Mouse (Mus musculus) cerebellum, adult 2 months (tissue): ENCODE results near the gene Fbf1. TPM values are rescaled to one million over a fixed set of nuclear protein-coding genes. Genes with fewer than 3 reads are reported as not detected.

Experiments used
- DNase-seq, 2 experiments: peaks; one replicate each; pipeline ENCODE4 v3.0.0; 2021
- H3K27ac ChIP-seq: fragments of 200-500 bp; 2 replicates; pipeline ENCODE4 v1.5.1; 2012; ENCODE audit warnings: low read length, control low read depth, inconsistent platforms; ENCODE audit not compliant: insufficient read depth
- H3K27me3 ChIP-seq: fragments of 200-500 bp; 2 replicates; pipeline ENCODE4 v1.6.1; 2012; ENCODE audit warnings: inconsistent platforms, mild to moderate bottlenecking, low read length, moderate library complexity; ENCODE audit not compliant: control insufficient read depth, insufficient read depth
- H3K4me1 ChIP-seq: fragments of 200-500 bp; 2 replicates; pipeline ENCODE4 v1.6.1; 2011; ENCODE audit warnings: low read length; ENCODE audit not compliant: control insufficient read depth, insufficient read depth
- H3K4me3 ChIP-seq: fragments of 200-500 bp; replicated peaks from 2 replicates; pipeline ENCODE3; 2011; ENCODE audit warnings: mild to moderate bottlenecking, low read depth, low read length, control low read depth; ENCODE audit not compliant: insufficient read depth
- CTCF ChIP-seq: fragments of 200-500 bp; IDR thresholded peaks from 2 replicates; pipeline ENCODE4 v1.5.1; 2011; ENCODE audit warnings: low read depth, mild to moderate bottlenecking, control low read depth, low read length, moderate library complexity, borderline replicate concordance; ENCODE audit not compliant: insufficient read depth
- POLR2A ChIP-seq: fragments of 200-500 bp; IDR thresholded peaks from 2 replicates; pipeline ENCODE4 v1.6.1; 2011; ENCODE audit warnings: low read length, control low read depth, borderline replicate concordance; ENCODE audit not compliant: insufficient read depth
- WGBS: fragments of 180-500 bp; shearing (Covaris S2); methylation state at CpG from one replicate; pipeline ENCODE4 v1.1.7; 2018; 5-methylcytosine and 5-hydroxymethylcytosine counted together
- polyA plus RNA-seq: library from polyadenylated mRNA; depleted of rRNA; stranded (reverse); fragments of >200 nt; gene quantifications from 2 replicates; pipeline ENCODE4 v1.2.3, GENCODE M21; 2012; rRNA removed

Fbf1 gene
- polyA plus RNA-seq: 81.1 and 83.0 TPM in 2 replicates

- peak; percentile 96 to 98 for DNase-seq
- Histone ChIP-seq H3K27me3 (no peaks in the 10 kb centered on the region), H3K4me3 (peak within 1 kb of the TSS; percentile 76), H3K27ac (peak within 1 kb of the TSS; percentile 28; the same call in 1 of the 2 replicates), H3K4me1 (peaks cover 3% of the 10 kb centered on the region)
- TF ChIP-seq CTCF: no peak
- peak; percentile 89 for TF ChIP-seq POLR2A
- WGBS: under 1% methylated on average over 40 of the region's 40 CpGs
Measured at GRCm38 (mm10) chr11:116167884-116168439, at the start of gene Fbf1. Gene Fbf1 (minus strand): TSS chr11:116168166.

GRCm38 (mm10) chr11:116216549-116216948 lies 48.6 kb upstream of the Fbf1 start:
- peaks cover 6% of the 10 kb centered on the region; the same call in 1 of the 2 replicates for H3K4me1 ChIP-seq
- TF ChIP-seq POLR2A (no peak), CTCF (no peak)
- no peak for DNase-seq
- H3K4me3 ChIP-seq: no peak overlapping the region
- no peaks in the 10 kb centered on the region for H3K27me3 ChIP-seq
- H3K27ac ChIP-seq: no peak overlapping the region
- WGBS: 82% methylated on average over 11 of the region's 11 CpGs

DNA sequence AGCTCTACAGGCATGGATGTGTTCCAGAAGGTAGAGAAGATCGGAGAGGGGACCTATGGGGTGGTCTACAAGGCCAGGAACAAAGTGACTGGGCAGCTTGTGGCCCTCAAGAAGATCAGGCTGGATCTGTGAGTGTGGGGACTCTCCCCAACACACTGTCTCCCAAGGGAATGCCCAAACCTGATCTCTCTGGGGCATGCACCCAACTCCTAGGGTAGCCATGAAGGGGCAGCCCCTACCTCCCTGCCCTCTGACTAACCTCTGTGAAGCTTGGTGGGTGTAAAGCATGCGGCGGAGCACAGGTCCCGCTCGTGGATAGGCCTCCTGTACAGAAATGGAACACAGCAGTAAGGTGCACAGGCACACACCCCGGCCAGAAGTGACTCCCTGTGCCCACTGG lies 48.0 kb upstream of the Fbf1 start:
- 94% methylated on average over 6 of the region's 6 CpGs for WGBS
- TF ChIP-seq CTCF (no peak), POLR2A (no peak)

GRCm38 (mm10) chr11:116215181-116215580 lies 47.2 kb upstream of the Fbf1 start:
- TF ChIP-seq CTCF (no peak), POLR2A (no peak)
- WGBS: 80% methylated on average over 7 of the region's 7 CpGs
- DNase-seq: no peak

More for the DNA sequence above, 48.0 kb upstream of the Fbf1 start:
- H3K4me1 ChIP-seq: peaks cover 6% of the 10 kb centered on the region; the same call in 1 of the 2 replicates
- no peaks in the 10 kb centered on the region for H3K27me3 ChIP-seq
- DNase-seq: no peak
- H3K27ac ChIP-seq: no peak overlapping the region
- H3K4me3 ChIP-seq: no peak overlapping the region

GRCm38 (mm10) chr11:116213877-116214510 lies 46.0 kb upstream of the Fbf1 start:
- WGBS: 85% methylated on average over 13 of the region's 13 CpGs

More at GRCm38 (mm10) chr11:116215181-116215580, 47.2 kb upstream of the Fbf1 start:
- no peaks in the 10 kb centered on the region for H3K27me3 ChIP-seq
- no peak overlapping the region for H3K4me3 ChIP-seq
- H3K27ac ChIP-seq: no peak overlapping the region
- peaks cover 6% of the 10 kb centered on the region; the same call in 1 of the 2 replicates for H3K4me1 ChIP-seq

DNA sequence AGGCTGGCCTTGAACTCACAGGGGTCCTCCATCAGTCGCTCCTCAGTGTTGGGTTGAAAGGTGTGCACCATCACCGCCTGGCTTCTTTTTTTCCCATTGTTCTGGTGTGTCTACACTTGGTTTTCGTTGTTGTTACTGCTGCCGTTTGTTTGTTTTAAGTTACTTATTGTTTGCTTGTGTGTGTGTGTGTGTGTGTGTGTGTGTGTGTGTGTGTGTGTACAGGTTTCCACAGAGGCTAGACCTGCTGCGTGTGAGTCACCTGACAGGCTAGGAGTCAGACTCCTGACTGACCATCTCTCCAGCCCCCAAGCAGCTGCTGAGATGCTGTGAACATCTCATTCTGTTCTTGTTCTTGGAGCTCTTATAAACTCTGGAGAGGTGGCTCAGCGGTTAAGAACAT lies 44.9 kb upstream of the Fbf1 start:
- no peak for DNase-seq
- H3K27me3 ChIP-seq: no peaks in the 10 kb centered on the region
- WGBS: 91% methylated on average over 6 of the region's 6 CpGs
- no peak for TF ChIP-seq CTCF
- TF ChIP-seq POLR2A: no peak
- no peaks in the 10 kb centered on the region for H3K4me1 ChIP-seq
- no peak overlapping the region for H3K27ac ChIP-seq
- H3K4me3 ChIP-seq: no peak overlapping the region

More at GRCm38 (mm10) chr11:116213877-116214510, 46.0 kb upstream of the Fbf1 start:
- Histone ChIP-seq H3K27me3 (no peaks in the 10 kb centered on the region), H3K4me1 (peaks cover 6% of the 10 kb centered on the region; the same call in 1 of the 2 replicates), H3K4me3 (no peak overlapping the region), H3K27ac (no peak overlapping the region)
- DNase-seq: no peak
- TF ChIP-seq POLR2A (no peak), CTCF (no peak)

DNA sequence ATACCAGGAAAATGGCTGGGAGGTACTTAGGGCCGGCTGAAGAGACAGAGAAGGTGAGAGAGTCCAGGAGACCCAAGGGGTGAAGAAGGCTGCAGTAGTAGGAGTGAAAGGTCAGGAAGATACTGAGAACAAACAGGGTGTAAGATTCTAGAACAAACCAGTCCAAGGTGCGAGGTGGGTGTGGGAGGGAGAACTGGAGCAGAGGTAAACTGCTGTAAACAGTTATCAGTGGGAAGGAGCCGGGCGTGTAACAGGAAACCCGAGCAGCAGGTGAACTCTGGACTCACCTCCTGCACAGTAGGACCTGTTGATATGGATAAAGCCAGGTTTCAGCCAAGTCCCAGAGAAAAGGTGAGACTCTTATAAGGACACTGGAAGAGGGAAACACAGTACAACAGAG lies 42.7 kb upstream of the Fbf1 start:
- no peak for DNase-seq
- H3K27ac ChIP-seq: no peak overlapping the region
- H3K27me3 ChIP-seq: no peaks in the 10 kb centered on the region
- 79% methylated on average over 5 of the region's 5 CpGs for whole genome bisulfite sequencing
- no peak overlapping the region for H3K4me3 ChIP-seq
- TF ChIP-seq POLR2A (no peak), CTCF (no peak)
- H3K4me1 ChIP-seq: no peaks in the 10 kb centered on the region

DNA sequence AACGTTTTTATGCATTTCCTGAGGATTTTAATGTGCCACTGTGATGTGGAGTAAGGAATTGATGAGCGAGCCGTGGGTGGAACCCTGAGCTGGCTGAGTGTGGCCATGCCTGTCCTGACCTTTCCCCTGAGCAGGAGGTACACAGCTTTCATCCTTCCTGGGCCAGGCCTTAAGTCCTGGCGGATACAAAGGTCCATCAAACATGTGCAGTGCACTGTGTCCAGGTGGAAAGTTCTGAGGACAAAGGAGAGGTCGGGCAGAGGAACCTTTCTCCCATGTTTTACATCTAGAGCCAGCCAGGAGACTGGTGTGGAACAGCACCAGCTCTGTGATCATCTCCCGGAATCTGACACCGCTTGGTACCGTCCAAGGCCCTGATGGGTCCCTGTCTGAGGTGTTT lies 41.3 kb upstream of the Fbf1 start:
- WGBS: 80% methylated on average over 8 of the region's 8 CpGs
- Histone ChIP-seq H3K4me1 (no peaks in the 10 kb centered on the region), H3K27me3 (no peaks in the 10 kb centered on the region), H3K4me3 (no peak overlapping the region), H3K27ac (no peak overlapping the region)
- DNase-seq: no peak
- TF ChIP-seq CTCF (no peak), POLR2A (no peak)
